In genomic region chr1:119492097-119492496, GRCm38 (mm10) we compare ENCODE assay signal across 8 mouse cellular contexts. TPM values are rescaled to one million over a fixed set of nuclear protein-coding genes. Genes with fewer than 3 reads are reported as not detected.
A peak's percentile ranks its signal among the peaks of the same experiment; 100 is the strongest.
DNase-seq lines count a peak whose midpoint lies in the region; ATAC-seq lines count a peak whose summit lies in the region.

No protein-coding gene starts in this region.

- H3K27ac ChIP-seq in heart, embryonic 12.5 days (ENCODE audit: poor library complexity, severe bottlenecking) = peak overlapping the region; percentile 45
- H3K27ac ChIP-seq in forebrain, embryonic 10.5 days = no peak overlapping the region

- peaks cover 71% of the 10 kb centered on the region for H3K4me1 ChIP-seq in heart, embryonic 12.5 days (replicated peaks)
- H3K4me1 ChIP-seq in megakaryocyte, embryonic 14.5 days = peaks cover 86% of the 10 kb centered on the region
- H3K4me1 ChIP-seq in forebrain, embryonic 10.5 days = peaks cover 24% of the 10 kb centered on the region

- 25% methylated on average over 11 of the region's 11 CpGs for WGBS in heart, embryonic 12.5 days
- 71% methylated on average over 11 of the region's 11 CpGs for WGBS in forebrain, embryonic 10.5 days

- ATAC-seq in heart, embryonic 12.5 days (ENCODE audit: insufficient number of reproducible peaks, low FRiP score) = peak; percentile 57

- H3K36me3 ChIP-seq in heart, embryonic 12.5 days = peaks cover 11% of the 10 kb centered on the region
- H3K36me3 ChIP-seq in megakaryocyte, embryonic 14.5 days (replicated peaks; ENCODE audit: low read length) = peaks cover 67% of the 10 kb centered on the region
- H3K36me3 ChIP-seq in forebrain, embryonic 10.5 days (replicated peaks) = no peaks in the 10 kb centered on the region

- no peak overlapping the region for H3K4me3 ChIP-seq in heart, embryonic 12.5 days
- peak overlapping the region; percentile 87 for H3K4me3 ChIP-seq in megakaryocyte, embryonic 14.5 days (replicated peaks)
- no peak overlapping the region for H3K4me3 ChIP-seq in forebrain, embryonic 10.5 days

- peak overlapping the region; percentile 44 for H3K4me2 ChIP-seq in heart, embryonic 12.5 days

- H3K9me3 ChIP-seq in heart, embryonic 12.5 days (replicated peaks) = no peaks in the 10 kb centered on the region
- no peaks in the 10 kb centered on the region for H3K9me3 ChIP-seq in megakaryocyte, embryonic 14.5 days
- H3K9me3 ChIP-seq in forebrain, embryonic 10.5 days = no peaks in the 10 kb centered on the region

- no peaks in the 10 kb centered on the region for H3K27me3 ChIP-seq in heart, embryonic 12.5 days (replicated peaks)
- no peaks in the 10 kb centered on the region for H3K27me3 ChIP-seq in megakaryocyte, embryonic 14.5 days (replicated peaks)
- H3K27me3 ChIP-seq in forebrain, embryonic 10.5 days (ENCODE audit: poor library complexity, severe bottlenecking) = no peaks in the 10 kb centered on the region

- peak overlapping the region; percentile 29; the same call in 1 of the 2 replicates for H3K9ac ChIP-seq in heart, embryonic 12.5 days

- DNase-seq in cerebellum, postnatal 10 days = peak; percentile 58 to 62
- DNase-seq in cerebellum, postnatal 4 days (ENCODE audit: low spot score in 2 of 2) = no peak
- DNase-seq in adrenal gland, postnatal 14 days = peak; percentile 95
- DNase-seq in kidney, postnatal 36 days = peak; percentile 96 to 98
- peak; percentile 34 to 44 for DNase-seq in thymus, postnatal 10 days (ENCODE audit: low spot score in 2 of 2)
- DNase-seq in forebrain, embryonic 10.5 days (ENCODE audit: extremely low spot score, low spot score) = no peak

RNA-seq across cellular contexts. Expression of gene Ralb, which starts 12.5 kb away (rescaled TPM):
- total RNA-seq in adrenal gland, postnatal 14 days (2021) = 58.1 and 60.8 TPM in 2 replicates
- 184 and 194 TPM in 2 replicates for polyA plus RNA-seq in heart, embryonic 12.5 days (2016; fragmentation: Nextera tagmentation; extraction: Ambion mirVana)
- 14.6 and 45.9 TPM in 2 replicates for polyA plus RNA-seq in megakaryocyte, embryonic 14.5 days (2012; ENCODE audit: insufficient read depth, low replicate concordance)
- 80.8 and 84.0 TPM in 2 replicates for polyA plus RNA-seq in forebrain, embryonic 10.5 days (2016; fragmentation: Nextera tagmentation; extraction: Ambion mirVana)

RNA-seq across cellular contexts. Expression of gene Tmem185b, which starts 33.9 kb away (rescaled TPM):
- 19.6 and 20.8 TPM in 2 replicates for total RNA-seq in adrenal gland, postnatal 14 days (2021)
- 23.2 and 24.3 TPM in 2 replicates for polyA plus RNA-seq in heart, embryonic 12.5 days (2016; fragmentation: Nextera tagmentation; extraction: Ambion mirVana)
- 16.4 and 19.8 TPM in 2 replicates for polyA plus RNA-seq in megakaryocyte, embryonic 14.5 days (2012; ENCODE audit: insufficient read depth, low replicate concordance)
- 21.2 and 22.6 TPM in 2 replicates for polyA plus RNA-seq in forebrain, embryonic 10.5 days (2016; fragmentation: Nextera tagmentation; extraction: Ambion mirVana)

Comparison
In these comparisons a context has a peak if more than half of its experiments do, and no peak if none do; other contexts are left out.
1. DNase-seq: peak in cerebellum, postnatal 10 days (2 of 2), adrenal gland, postnatal 14 days (single experiment), kidney, postnatal 36 days (2 of 2) and thymus, postnatal 10 days (2 of 2); none in cerebellum, postnatal 4 days (0 of 2) and forebrain, embryonic 10.5 days (single experiment).